27 mouse cellular contexts compared by ENCODE assay signal in genomic region chr19:47184736-47185135, GRCm38 (mm10). TPM values are rescaled to one million over a fixed set of nuclear protein-coding genes. Genes with fewer than 3 reads are reported as not detected.
DNase-seq lines count a peak whose midpoint lies in the region; ATAC-seq and TF ChIP-seq lines count a peak whose summit lies in the region.
"Had no signal": no experiment of that assay in that cellular context is flagged by ENCODE, and none has a peak within 500 bp of the region (broad histone marks: within the 10 kb centered on the region; RNA-seq: fewer than 3 reads in every experiment).

No protein-coding gene starts in this region.

- H3K27ac ChIP-seq in limb, embryonic 14.5 days (replicated peaks; ENCODE audit: low read depth, low read length) = no peak overlapping the region
- no peak overlapping the region for H3K27ac ChIP-seq in limb, embryonic 10.5 days
- H3K27ac ChIP-seq: embryonic facial prominence, embryonic 13.5 days; forebrain, embryonic 13.5 days; heart, adult 2 months; heart, embryonic 15.5 days had no signal

- no peak overlapping the region for H3K4me2 ChIP-seq in limb, embryonic 14.5 days (replicated peaks; ENCODE audit: low read depth, low read length, severe bottlenecking)
- H3K4me2 ChIP-seq: embryonic facial prominence, embryonic 13.5 days; forebrain, embryonic 13.5 days; heart, embryonic 11.5 days; heart, embryonic 15.5 days; hindbrain, embryonic 12.5 days had no signal

- H3K9ac ChIP-seq in limb, embryonic 14.5 days (ENCODE audit: low read depth, low read length, severe bottlenecking) = no peak overlapping the region
- H3K9ac ChIP-seq: embryonic facial prominence, embryonic 13.5 days; forebrain, embryonic 13.5 days; forebrain, postnatal 0 days; heart, embryonic 15.5 days; hindbrain, embryonic 12.5 days had no signal

- H3K27me3 ChIP-seq in limb, embryonic 14.5 days (ENCODE audit: control insufficient read depth, insufficient read depth, low read length) = peaks cover 12% of the 10 kb centered on the region
- H3K27me3 ChIP-seq in limb, embryonic 10.5 days (ENCODE audit: low read depth, poor library complexity, severe bottlenecking) = peaks cover 26% of the 10 kb centered on the region

- no peak overlapping the region for H3K4me3 ChIP-seq in limb, embryonic 14.5 days (replicated peaks; ENCODE audit: low read length)
- H3K4me3 ChIP-seq in limb, embryonic 10.5 days = no peak overlapping the region
- no peak overlapping the region for H3K4me3 ChIP-seq in lung, adult 2 months (replicated peaks; ENCODE audit: extremely low read depth, low read depth, low read length)
- H3K4me3 ChIP-seq: embryonic facial prominence, embryonic 13.5 days; forebrain, embryonic 13.5 days; heart, adult 2 months; heart, embryonic 15.5 days; hindbrain, embryonic 12.5 days had no signal

- DNase-seq in cerebellum, adult 9-11 months = peak; percentile 15
- DNase-seq in cerebellum, postnatal 25 days = no peak
- DNase-seq in limb, embryonic 14.5 days (ENCODE audit: low spot score) = no peak
- no peak for DNase-seq in limb, embryonic 10.5 days (ENCODE audit: low spot score)
- peak; percentile 39 for DNase-seq in lung, postnatal 36 days
- no peak for DNase-seq in lung, adult 2 months
- DNase-seq: adrenal gland, adult 2 months; adrenal gland, postnatal 25 days; B cell, adult 2 months; forebrain, postnatal 0 days; gastrocnemius, postnatal 14 days; heart, adult 2 months; heart, postnatal 36 days had no signal

- WGBS in limb, embryonic 14.5 days = 38% methylated on average over 4 of the region's 4 CpGs
- 62% methylated on average over 4 of the region's 4 CpGs for WGBS in limb, embryonic 10.5 days
- 38% methylated on average over 4 of the region's 4 CpGs for WGBS in lung, adult 2 months

- no peak for TF ChIP-seq POLR2A in limb, embryonic 14.5 days (IDR thresholded peaks at IDR 0.05; ENCODE audit: borderline replicate concordance, extremely low read depth, insufficient read depth, insufficient read length)
- TF ChIP-seq POLR2A in lung, adult 2 months (IDR thresholded peaks at IDR 0.05; ENCODE audit: borderline replicate concordance, extremely low read depth, low read depth, low read length) = no peak

- ATAC-seq in limb, embryonic 14.5 days (ENCODE audit: low FRiP score, low read depth) = 0 out of 2 replicates have a peak, but pooled peaks have one; percentile 28
- ATAC-seq in CD4-positive, CD25-positive, alpha-beta regulatory T cell, adult 4 months = no peak
- ATAC-seq: activated CD4-positive, CD25-positive, alpha-beta regulatory T cell, adult 4 months; forebrain, embryonic 13.5 days; forebrain, postnatal 0 days; hindbrain, embryonic 16.5 days; inflammation-experienced regulatory T-cells, adult 6 months; intestine, postnatal 0 days; Patski had no signal

- peaks cover 8% of the 10 kb centered on the region for H3K4me1 ChIP-seq in limb, embryonic 14.5 days (ENCODE audit: control insufficient read depth, insufficient read depth, low read length)
- peaks cover 24% of the 10 kb centered on the region for H3K4me1 ChIP-seq in limb, embryonic 10.5 days
- no peaks in the 10 kb centered on the region for H3K4me1 ChIP-seq in lung, adult 2 months (ENCODE audit: control insufficient read depth, insufficient read depth, low read length)

- H3K9me3 ChIP-seq in limb, embryonic 14.5 days (ENCODE audit: control insufficient read depth, low read length) = peaks cover 5% of the 10 kb centered on the region; the same call in 1 of the 2 replicates
- no peaks in the 10 kb centered on the region for H3K9me3 ChIP-seq in limb, embryonic 10.5 days (replicated peaks)
- H3K9me3 ChIP-seq: heart, embryonic 15.5 days had no signal

- TF ChIP-seq CTCF in lung, adult 2 months (IDR thresholded peaks at IDR 0.05; ENCODE audit: insufficient read depth, low read length) = no peak

- no peaks in the 10 kb centered on the region for H3K36me3 ChIP-seq in limb, embryonic 14.5 days (ENCODE audit: control insufficient read depth, insufficient read depth, low read length)
- H3K36me3 ChIP-seq in limb, embryonic 10.5 days = no peaks in the 10 kb centered on the region
- H3K36me3 ChIP-seq: embryonic facial prominence, embryonic 13.5 days; heart, embryonic 15.5 days; hindbrain, embryonic 12.5 days had no signal

RNA-seq across cellular contexts. Expression of gene Neurl1a, which starts 6.1 kb away (rescaled TPM):
- 10.3 and 11.9 TPM in 2 replicates for polyA plus RNA-seq in limb, embryonic 14.5 days (2012; rRNA removed)
- 6.6 and 8.0 TPM in 2 replicates for polyA plus RNA-seq in limb, embryonic 14.5 days (2014; fragmentation: Nextera tagmentation; extraction: Ambion mirVana)
- polyA plus RNA-seq in limb, embryonic 10.5 days (2016; fragmentation: Nextera tagmentation; extraction: Ambion mirVana) = 5.7 and 7.7 TPM in 2 replicates
- 8.3 and 10.1 TPM in 2 replicates for polyA plus RNA-seq in lung, adult 2 months (2012; rRNA removed)
- under 1 TPM; 0.20 to 0.47 TPM for polyA plus RNA-seq in CD4-positive, CD25-positive, alpha-beta regulatory T cell, adult 4 months (2017; shearing (Covaris generic))

RNA-seq across cellular contexts. Expression of gene Calhm3, which starts 27.2 kb away (rescaled TPM):
- polyA plus RNA-seq in limb, embryonic 14.5 days (2012; rRNA removed) = not detected in 2 replicates
- polyA plus RNA-seq in limb, embryonic 14.5 days (2014; fragmentation: Nextera tagmentation; extraction: Ambion mirVana) = not detected in 2 replicates
- polyA plus RNA-seq in limb, embryonic 10.5 days (2016; fragmentation: Nextera tagmentation; extraction: Ambion mirVana) = not detected in 2 replicates
- not detected in 2 replicates for polyA plus RNA-seq in lung, adult 2 months (2012; rRNA removed)
- polyA plus RNA-seq in CD4-positive, CD25-positive, alpha-beta regulatory T cell, adult 4 months (2017; shearing (Covaris generic)) = not detected
- polyA plus RNA-seq: activated CD4-positive, CD25-positive, alpha-beta regulatory T cell, adult 4 months; adrenal gland, adult 2 months; cerebellum, adult 2 months; embryonic facial prominence, embryonic 13.5 days; forebrain, embryonic 13.5 days; gonadal fat pad, adult 2 months; heart, adult 2 months; heart, embryonic 11.5 days; heart, embryonic 15.5 days; hindbrain, embryonic 12.5 days; hindbrain, embryonic 16.5 days; inflammation-experienced regulatory T-cells, adult 6 months; Patski had no signal

RNA-seq across cellular contexts. Expression of gene Calhm1, which starts 40.7 kb away (rescaled TPM):
- not detected in 2 replicates for polyA plus RNA-seq in limb, embryonic 14.5 days (2012; rRNA removed)
- polyA plus RNA-seq in limb, embryonic 14.5 days (2014; fragmentation: Nextera tagmentation; extraction: Ambion mirVana) = not detected in 2 replicates
- not detected in 2 replicates for polyA plus RNA-seq in limb, embryonic 10.5 days (2016; fragmentation: Nextera tagmentation; extraction: Ambion mirVana)
- polyA plus RNA-seq in lung, adult 2 months (2012; rRNA removed) = not detected in 2 replicates
- not detected for polyA plus RNA-seq in CD4-positive, CD25-positive, alpha-beta regulatory T cell, adult 4 months (2017; shearing (Covaris generic))
- polyA plus RNA-seq: activated CD4-positive, CD25-positive, alpha-beta regulatory T cell, adult 4 months; adrenal gland, adult 2 months; cerebellum, adult 2 months; cortical plate, adult 2 months; embryonic facial prominence, embryonic 13.5 days; forebrain, embryonic 13.5 days; forebrain, postnatal 0 days; gonadal fat pad, adult 2 months; heart, adult 2 months; heart, embryonic 11.5 days; heart, embryonic 15.5 days; hindbrain, embryonic 12.5 days; hindbrain, embryonic 16.5 days; inflammation-experienced regulatory T-cells, adult 6 months; intestine, postnatal 0 days; Patski had no signal

RNA-seq across cellular contexts. Expression of gene Calhm2, which starts 46.6 kb away (rescaled TPM):
- polyA plus RNA-seq in limb, embryonic 14.5 days (2012; rRNA removed) = 11.4 and 13.9 TPM in 2 replicates
- polyA plus RNA-seq in limb, embryonic 14.5 days (2014; fragmentation: Nextera tagmentation; extraction: Ambion mirVana) = 4.7 and 5.2 TPM in 2 replicates
- polyA plus RNA-seq in limb, embryonic 10.5 days (2016; fragmentation: Nextera tagmentation; extraction: Ambion mirVana) = 2.8 and 3.7 TPM in 2 replicates
- 23.7 and 25.8 TPM in 2 replicates for polyA plus RNA-seq in lung, adult 2 months (2012; rRNA removed)
- polyA plus RNA-seq in CD4-positive, CD25-positive, alpha-beta regulatory T cell, adult 4 months (2017; shearing (Covaris generic)) = 10 to 100 TPM; 13.0 to 27.1 TPM

Comparison
In these comparisons a context has a peak if more than half of its experiments do, and no peak if none do; other contexts are left out.
1. DNase-seq: peak in cerebellum, adult 9-11 months (single experiment) and lung, postnatal 36 days (single experiment); none in cerebellum, postnatal 25 days (0 of 2), limb, embryonic 14.5 days (single experiment), limb, embryonic 10.5 days (single experiment) and lung, adult 2 months (single experiment).